Mouse (Mus musculus) neutrophil, adult 83 days (primary cell): ENCODE measurements around the gene Zfp629. TPM values are rescaled to one million over a fixed set of nuclear protein-coding genes. Genes with fewer than 3 reads are reported as not detected.

Experiments
- total RNA-seq, 2 experiments: library from RNA; stranded (reverse); gene quantifications; one replicate each; pipeline ENCODE4 v1.2.4; 2023

The Zfp629 gene
- total RNA-seq = 1 to 10 TPM; 3.2 to 4.7 TPM

GRCm38 (mm10) chr7:127614891-127615843 lies at the start of gene Zfp629:
Zfp629 (minus strand) TSS chr7:127615797.

GRCm38 (mm10) chr7:127588011-127588871 lies 27.4 kb downstream of the Zfp629 start, which contains the start of the genes Ccdc189 and Rnf40:
Ccdc189 (minus strand) TSS chr7:127588595.
Rnf40 (plus strand) TSS chr7:127588767.

DNA sequence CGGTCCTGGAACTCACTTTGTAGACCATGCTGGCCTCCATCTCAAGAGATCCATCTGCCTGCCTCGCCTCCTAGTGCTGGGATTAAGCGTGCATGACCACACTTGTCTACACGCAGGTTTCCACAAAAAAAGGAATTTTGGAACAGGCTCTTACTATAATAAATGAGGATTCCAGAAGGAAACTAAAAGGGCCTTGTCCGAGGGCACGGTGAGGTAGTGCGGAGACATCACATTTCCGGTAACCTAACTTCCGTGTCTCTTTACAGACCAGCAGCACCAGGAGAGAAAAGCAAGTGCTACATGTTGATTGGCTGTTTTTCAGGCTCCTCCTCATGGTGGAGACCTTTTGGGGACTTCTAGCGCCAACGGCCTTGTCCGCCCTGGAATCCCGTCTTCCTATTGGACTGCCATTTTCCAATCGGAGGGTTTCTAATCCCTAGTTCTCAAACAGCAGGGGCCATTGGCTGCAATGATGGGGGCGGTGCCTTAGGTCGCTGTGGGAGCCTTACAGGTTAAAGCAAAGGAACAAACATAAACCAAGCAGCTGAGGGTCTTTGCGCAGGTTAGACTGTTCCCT lies 42.6 kb downstream of the Zfp629 start, which contains the start of gene Phkg2:
Phkg2 (plus strand) TSS at position 446 of the 577 bp plus-strand sequence.

DNA sequence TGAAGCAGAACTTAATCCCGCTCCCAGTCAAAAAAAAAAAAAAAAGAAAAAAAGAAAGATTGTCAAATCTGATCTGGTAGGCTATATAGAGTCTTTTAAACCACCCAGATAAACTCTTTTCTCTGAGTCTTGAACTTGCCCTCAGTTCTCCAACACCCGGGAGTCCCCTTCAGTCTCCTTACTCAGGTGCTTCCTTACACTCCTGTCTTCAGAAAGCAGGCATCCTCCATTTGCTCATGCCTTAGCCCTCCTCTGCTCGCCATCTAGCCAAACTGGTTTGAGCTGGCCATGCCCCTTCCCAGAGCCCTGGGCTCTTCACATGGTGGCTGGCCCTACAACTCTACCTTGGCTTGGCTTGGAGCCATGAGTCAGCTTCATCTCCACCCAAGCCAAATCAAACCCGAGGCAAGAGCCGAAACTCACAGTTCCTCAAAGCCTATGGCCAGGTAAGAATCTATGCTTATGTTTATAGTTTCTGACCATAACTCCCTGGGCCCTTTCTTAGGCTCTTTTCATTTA lies 54.2 kb downstream of the Zfp629 start, which contains the start of gene Tmem265:
Tmem265 (plus strand) TSS at position 51 of the 519 bp plus-strand sequence.

Other genes starting within 250 kb of the Zfp629 start
- 1 to 10 TPM; 5.0 to 7.0 TPM for gene Zfp747, start 239.7 kb downstream of the Zfp629 start, total RNA-seq
- gene 9130019O22Rik, start 228.6 kb downstream of the Zfp629 start, total RNA-seq = 1 to 10 TPM; 2.0 to 3.0 TPM
- gene E430018J23Rik, start 222.2 kb downstream of the Zfp629 start, total RNA-seq = 1 to 10 TPM; 1.8 to 2.1 TPM
- gene Zfp764, start 209.0 kb downstream of the Zfp629 start, total RNA-seq = 1 to 10 TPM; 2.8 to 3.4 TPM
- gene Zfp688, start 193.7 kb downstream of the Zfp629 start, total RNA-seq = 10 to 100 TPM; 10.7 to 13.4 TPM
- 1 to 10 TPM; 1.7 to 2.1 TPM for gene Zfp689, start 166.6 kb downstream of the Zfp629 start, total RNA-seq
- 100 to 1,000 TPM; 116 to 133 TPM for gene Prr14, start 156.2 kb downstream of the Zfp629 start, total RNA-seq
- 100 to 1,000 TPM; 191 to 224 TPM for gene Fbrs, start 136.6 kb downstream of the Zfp629 start, total RNA-seq
- gene Srcap, start 103.8 kb downstream of the Zfp629 start, total RNA-seq = 10 to 100 TPM; 76.3 to 81.4 TPM
- 10 to 100 TPM; 16.2 to 19.6 TPM for gene Gm42715, start 96.2 kb downstream of the Zfp629 start, total RNA-seq
- not detected for gene Tmem265, start 54.4 kb downstream of the Zfp629 start, total RNA-seq
- 10 to 100 TPM; 80.4 to 86.3 TPM for gene Phkg2, start 42.5 kb downstream of the Zfp629 start, total RNA-seq
- gene Ccdc189, start 27.2 kb downstream of the Zfp629 start, total RNA-seq = 10 to 100 TPM; 14.8 to 25.9 TPM
- 100 to 1,000 TPM; 149 to 150 TPM for gene Rnf40, start 27.0 kb downstream of the Zfp629 start, total RNA-seq
- 10 to 100 TPM; 30.6 to 36.2 TPM for gene Bcl7c, start 93.1 kb upstream of the Zfp629 start, total RNA-seq
- not detected for gene Ctf1, start 96.9 kb upstream of the Zfp629 start, total RNA-seq
- not detected for gene Ctf2, start 116.4 kb upstream of the Zfp629 start, total RNA-seq
- 1 to 10 TPM; 6.9 to 7.8 TPM for gene Fbxl19, start 128.7 kb upstream of the Zfp629 start, total RNA-seq
- 10 to 100 TPM; 24.9 to 29.0 TPM for gene Orai3, start 154.0 kb upstream of the Zfp629 start, total RNA-seq
- 10 to 100 TPM; 32.0 to 36.0 TPM for gene Setd1a, start 160.9 kb upstream of the Zfp629 start, total RNA-seq
- 1 to 10 TPM in 1 of 2 experiments, not detected in 1; 1.4 TPM for gene Gm49388, start 169.8 kb upstream of the Zfp629 start, total RNA-seq
- gene Hsd3b7, start 184.8 kb upstream of the Zfp629 start, total RNA-seq = 10 to 100 TPM; 12.2 to 15.5 TPM
- gene Stx4a, start 208.5 kb upstream of the Zfp629 start, total RNA-seq = 10 to 100 TPM; 62.6 to 67.6 TPM
- under 1 TPM in 1 of 2 experiments, not detected in 1; 0.07 TPM for gene Stx1b, start 208.8 kb upstream of the Zfp629 start, total RNA-seq